Mouse (Mus musculus) layer of hippocampus, adult 8-10 months (tissue): ENCODE results near the gene Stk39. TPM values are rescaled to one million over a fixed set of nuclear protein-coding genes. Genes with fewer than 3 reads are reported as not detected.

Experiments used
- DNase-seq, 2 experiments: peaks; one replicate each; pipeline ENCODE4 v3.0.0; 2022; ENCODE audit warnings: low spot score in 2 of 2
- total RNA-seq, 4 experiments: library from RNA; stranded (reverse); gene quantifications; 2 replicates each; pipeline ENCODE4 v1.2.4; 2022

The Stk39 gene
- total RNA-seq, 4 experiments from 2014 or later: 66.7 to 76.9 (median 76.1) TPM

DNA sequence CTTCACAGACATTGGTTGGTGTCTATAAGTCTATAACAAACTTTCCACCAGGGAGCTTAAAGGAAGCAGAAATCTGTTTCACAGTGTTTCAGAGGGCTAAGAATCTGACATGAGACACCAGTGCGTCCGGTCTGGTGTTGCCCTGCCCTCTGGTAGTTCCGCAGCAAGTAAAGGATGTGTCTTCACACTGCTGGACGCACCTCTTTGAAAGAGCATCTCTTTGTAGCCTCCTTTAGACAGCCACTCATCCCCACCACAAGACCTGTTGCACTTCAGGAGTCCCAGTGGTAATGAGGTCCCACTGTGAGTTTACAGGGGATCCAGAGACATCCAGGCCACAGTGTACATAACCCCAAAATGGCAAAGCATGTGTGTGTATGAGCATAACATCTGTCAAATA is 88.1 kb downstream of the Stk39 start:
- no peak for DNase-seq

DNA sequence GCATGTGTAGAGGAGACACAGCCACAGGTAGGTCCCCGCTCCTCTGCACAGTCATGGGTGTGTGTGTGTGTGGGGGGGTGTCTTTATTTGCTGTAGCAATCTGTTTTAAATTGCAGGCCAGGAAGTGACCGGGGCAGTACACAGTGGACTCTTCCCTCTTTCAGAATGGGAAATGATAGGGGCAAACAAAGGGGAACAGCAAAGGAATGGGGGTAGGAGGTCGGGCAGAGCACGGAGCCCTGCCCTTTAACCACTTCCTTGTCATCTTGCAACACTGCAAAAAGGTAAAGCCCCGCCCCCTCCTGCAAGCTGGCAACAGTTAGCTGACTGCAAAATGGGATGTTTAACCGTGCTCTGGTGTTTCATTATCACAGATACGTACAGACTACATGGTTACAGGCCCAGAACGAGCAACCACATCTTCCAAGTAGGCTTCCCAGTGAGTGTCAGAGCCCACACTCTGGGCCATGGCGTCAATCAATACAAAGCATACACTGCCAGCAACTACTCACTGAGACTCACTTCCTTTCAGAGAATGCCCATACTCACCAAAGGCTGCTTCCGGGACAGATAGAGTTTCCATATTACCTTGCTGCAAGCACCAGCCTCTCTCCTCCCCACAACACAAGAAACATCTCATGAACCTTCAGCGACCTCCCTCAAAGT is 89.5 kb downstream of the Stk39 start:
- no peak for DNase-seq

DNA sequence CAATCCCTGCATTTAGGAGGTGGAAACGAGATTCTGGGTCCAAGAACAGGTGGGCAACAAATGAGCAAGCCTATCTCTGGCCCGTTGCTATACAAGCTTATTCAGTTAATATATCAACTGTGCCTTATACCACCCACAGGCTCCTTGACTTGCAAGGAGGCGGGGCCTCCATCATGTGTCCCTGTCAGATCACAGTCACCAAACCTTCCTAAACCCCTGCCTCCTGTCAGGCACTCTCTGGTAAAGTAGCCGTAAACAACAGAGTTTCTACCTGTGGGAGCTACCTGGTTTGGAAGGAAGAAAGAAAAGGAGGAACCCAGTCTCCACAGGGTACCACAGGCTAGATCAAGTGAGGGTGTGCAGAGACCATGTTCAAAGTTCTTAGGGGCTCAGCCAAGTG is 90.2 kb downstream of the Stk39 start:
- no peak for DNase-seq

DNA sequence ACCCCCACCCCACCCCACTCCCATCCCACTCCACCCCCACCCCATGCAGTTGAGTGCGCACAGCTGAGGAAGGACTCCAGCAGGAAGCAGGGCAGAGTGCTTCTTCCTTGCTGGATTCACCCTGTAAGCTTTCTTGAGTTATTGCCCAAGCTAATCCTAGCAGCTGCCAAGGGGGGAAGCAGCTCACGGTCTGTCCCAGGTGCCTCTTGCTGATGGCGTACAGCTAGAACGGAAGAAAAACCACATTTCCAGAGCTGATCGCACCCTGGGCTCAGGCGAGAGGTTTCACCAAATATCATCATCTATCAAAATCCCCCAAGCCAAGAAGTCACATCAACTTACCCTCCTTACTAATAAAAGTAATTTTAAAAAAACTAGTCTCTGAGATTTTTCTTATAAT is 90.9 kb downstream of the Stk39 start:
- DNase-seq: no peak

DNA sequence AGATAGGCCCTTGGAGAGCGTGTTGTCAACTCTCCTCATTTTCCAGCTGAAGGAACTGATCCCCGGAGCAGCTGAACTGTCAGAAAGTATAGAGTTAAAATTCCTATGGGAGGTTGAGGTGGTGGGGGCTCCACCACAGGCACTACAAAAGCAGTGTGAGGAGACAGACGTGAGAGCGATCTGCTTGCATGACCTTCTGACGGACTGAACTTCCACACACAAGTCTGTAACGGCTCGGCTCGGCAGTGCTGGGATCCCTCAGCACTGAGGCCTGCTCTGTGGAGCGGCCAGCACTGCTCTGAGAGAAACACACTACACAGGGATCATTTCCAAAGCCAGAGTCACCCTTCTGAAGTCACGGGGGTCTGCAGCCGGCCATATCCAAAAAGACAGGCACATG is 92.4 kb downstream of the Stk39 start:
- DNase-seq: no peak

DNA sequence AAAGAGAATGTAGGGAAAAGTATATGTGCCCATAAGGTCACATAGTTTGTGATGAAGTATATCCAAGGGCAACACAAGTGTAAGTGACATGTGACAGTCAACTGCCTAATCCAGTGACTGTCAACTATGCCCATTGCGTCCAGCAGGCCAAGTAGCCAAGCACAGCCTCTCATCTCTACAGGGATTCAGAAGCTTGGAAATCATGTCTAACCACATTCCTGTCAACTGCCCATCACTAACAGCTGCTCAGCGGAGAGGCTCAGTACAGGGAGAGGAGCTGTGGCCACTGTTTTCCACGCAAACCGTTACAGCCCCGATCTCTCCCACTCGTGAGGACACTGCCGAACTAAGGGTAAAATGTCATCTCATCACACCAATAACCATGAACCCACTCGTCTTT is 93.7 kb downstream of the Stk39 start:
- no peak for DNase-seq

DNA sequence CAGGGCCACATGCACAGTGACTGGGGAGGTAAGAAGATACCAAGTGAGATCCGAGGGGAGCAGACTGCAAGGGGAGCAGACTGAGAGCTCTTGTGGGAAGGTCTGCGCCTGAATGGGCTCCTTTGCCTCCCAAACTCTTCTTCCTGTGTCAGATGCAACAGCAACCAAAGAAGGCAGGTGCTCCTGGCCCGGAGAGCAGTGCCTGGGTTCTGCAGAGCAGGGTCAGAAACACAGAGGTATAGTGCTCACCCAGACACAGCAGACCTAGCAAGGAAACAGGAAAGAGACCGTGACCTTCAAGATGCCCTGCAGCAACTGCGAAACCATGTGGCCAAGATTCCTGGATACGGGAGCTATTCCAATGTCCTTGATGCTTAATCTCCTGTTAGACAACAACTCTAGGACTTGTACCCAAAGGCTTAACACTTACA is 94.8 kb downstream of the Stk39 start:
- DNase-seq: no peak

DNA sequence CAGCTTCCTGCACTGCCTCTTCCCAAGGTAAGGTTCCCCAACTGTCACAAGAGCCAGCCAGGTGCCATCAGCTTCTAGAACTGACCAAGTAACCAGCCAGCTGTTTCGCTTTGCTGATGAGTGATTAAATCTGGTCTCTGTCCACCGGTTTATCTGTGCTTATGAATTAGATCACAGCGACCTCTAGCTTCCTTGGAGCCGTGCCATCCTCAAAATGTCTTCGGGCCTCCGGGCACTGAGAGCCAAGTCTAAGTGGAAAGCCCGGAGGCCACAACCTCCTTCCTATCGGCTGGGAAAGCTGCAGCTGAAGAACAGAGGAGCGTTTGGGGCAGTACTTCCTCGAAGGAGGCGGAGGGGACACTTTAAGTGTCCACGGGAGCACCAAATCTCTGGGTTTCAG is 95.4 kb downstream of the Stk39 start:
- DNase-seq: no peak

DNA sequence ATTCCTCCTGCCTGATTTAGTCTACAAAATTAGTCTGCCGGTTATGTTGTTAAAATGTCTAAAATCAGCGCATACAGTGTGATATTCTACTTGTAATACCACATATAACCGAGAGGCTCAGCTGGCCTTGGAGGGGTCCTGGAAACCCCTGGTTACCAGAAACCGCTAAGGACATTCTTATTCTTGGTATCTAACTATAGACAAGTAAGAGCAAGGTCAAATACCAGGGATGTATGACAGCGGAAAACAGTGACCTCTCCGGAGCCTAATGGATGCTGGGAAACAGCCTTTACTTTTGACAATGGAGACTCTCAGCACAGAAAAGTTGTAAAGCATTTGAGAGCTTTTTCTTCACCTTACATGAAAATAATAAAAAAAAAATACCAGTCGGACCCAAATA is 97.9 kb downstream of the Stk39 start:
- DNase-seq: no peak

DNA sequence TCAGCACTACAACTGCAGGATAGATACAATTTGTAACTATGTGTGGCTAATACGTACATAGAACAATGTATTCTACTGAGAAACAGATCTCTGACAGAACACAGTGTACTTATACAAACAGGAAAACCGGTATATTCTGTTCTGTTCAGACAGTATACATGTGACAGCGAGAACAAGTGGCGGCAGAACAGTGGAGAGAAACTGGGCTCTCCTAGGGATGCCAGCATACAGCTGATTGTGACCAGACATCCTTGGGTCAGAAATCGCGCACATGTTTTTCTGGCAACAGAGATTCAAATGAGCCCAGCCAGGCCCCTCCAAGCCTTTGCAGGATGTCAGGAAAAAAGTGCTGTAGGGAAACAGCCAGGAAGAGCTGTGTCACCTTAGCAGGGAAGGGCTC is 100.2 kb downstream of the Stk39 start:
- DNase-seq: no peak

DNA sequence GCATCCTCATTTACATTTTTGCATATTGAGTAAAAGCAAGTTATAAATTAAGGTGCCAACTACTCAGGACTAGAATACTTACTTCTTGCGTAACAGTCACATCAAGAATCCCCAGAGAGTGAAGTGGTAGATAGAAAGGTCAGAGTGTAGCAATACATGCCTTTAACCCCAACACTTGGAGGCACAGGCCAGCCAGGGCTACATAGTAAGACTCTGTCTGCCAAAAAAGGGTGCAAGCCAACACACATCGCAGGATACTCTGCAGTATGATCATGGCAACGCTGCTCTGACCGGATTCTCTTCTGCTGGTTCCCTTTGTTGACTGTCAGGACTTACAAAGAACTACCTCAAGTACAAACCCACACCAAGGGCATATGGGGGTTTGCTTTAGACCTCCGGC is 101.7 kb downstream of the Stk39 start:
- no peak for DNase-seq

DNA sequence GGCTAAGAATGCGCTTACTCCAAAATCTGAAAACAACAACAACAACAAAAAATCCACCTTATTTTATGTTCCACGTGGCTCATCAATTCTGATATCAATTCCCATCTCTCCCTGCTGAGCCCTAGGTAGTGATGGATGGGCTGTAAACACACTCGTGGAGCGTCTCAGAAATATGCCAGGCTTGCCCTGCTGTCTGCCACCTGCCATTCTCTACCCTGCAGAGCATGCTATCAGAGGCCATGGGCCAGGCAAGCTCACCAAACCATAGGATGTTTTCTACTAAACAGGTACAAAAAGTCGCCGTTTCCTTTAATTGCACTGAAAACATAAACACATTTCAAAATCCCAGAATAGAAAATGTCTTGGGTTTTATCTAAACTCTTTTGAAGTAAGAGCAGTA is 103.0 kb downstream of the Stk39 start:
- no peak for DNase-seq

DNA sequence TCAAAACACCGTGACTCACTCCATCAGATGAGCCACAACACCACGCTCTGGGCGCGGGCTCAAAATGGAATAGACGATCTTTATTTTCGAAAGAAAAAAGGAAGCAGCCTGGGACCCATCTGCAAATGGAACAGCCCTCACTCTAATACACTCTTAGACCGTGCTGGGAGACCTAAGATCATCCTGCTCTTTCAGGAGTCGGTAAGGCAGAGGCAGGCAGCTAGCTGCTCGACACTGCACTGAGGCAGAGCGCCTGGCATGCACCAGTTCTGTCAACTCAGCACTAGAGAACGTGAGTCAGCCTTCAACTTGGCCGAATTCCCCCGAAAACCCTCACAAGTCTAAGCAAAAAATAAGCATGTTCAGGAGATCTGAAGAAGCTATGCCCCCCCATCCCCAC is 104.1 kb downstream of the Stk39 start:
- DNase-seq: peak in 1 of 2 experiments; percentile 41

DNA sequence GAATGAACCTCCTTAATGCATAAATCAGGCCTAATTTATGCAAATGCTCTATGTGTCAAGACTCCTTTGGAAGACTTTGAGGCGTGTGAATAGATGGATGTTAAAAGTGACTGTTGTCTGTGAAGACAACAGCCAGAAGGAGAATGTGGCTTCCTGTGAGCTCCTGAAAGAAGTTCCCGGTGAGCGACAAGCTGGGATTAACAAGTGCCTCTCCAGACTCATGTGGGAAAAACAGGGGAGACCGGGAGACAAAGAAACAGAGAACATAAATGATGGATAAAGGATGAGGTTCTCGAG is 105.2 kb downstream of the Stk39 start:
- no peak for DNase-seq

DNA sequence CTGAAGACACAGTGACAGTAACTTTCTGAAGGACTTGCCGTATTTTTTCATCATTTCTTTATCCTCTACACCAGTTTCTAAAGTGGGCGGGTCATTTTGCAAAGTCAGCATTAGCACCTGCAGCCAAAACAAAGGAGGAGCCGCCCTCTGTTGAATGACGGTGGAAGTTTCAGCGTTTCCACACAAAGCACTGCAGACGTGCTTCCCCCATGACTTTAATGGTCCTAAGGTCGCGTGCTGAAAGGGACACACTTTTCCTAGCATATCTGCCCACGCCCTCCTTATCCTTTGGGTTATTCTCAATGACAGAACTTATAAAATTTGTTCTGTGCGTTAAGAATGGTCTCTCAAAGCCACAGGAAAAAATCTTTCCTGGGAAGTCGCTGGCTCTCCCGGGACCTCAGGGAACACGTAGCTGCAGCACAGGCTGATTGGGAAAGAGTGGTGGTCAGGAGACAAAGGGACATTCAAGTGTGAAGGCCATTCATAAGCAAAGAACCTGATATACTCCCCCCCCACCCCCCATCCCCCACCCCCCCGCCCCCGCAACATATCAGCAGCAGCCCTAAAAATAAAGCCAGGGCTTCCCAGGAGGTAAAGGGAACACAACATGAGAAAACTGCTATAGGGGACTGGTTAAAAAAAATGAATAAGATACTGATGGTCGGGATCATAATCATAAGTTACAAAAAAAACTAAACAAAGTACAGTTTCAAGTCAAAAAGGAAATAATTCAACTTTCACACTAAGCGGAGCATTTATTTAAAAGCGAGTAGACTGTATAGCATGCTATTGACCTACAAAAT is 105.8 kb downstream of the Stk39 start:
- DNase-seq: no peak

DNA sequence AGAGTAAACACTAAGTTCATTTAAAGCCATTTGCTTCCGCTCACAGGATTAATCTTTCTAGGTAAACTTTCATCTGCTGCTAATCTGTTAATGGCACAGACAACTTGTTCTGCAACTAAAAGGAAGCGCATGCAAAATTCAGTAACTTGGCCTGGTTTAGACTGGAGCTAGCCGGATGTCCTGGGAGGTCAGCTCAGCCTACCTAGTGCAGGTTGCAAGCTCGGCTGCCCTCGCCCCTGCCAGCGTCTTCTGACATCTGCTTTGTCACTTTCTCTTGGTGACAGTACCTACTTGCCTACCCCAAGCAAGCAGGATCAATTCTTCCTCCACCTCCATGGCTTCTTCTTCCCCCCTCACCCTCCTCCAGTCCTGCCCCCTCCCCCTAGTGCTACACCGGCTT is 106.6 kb downstream of the Stk39 start:
- no peak for DNase-seq

DNA sequence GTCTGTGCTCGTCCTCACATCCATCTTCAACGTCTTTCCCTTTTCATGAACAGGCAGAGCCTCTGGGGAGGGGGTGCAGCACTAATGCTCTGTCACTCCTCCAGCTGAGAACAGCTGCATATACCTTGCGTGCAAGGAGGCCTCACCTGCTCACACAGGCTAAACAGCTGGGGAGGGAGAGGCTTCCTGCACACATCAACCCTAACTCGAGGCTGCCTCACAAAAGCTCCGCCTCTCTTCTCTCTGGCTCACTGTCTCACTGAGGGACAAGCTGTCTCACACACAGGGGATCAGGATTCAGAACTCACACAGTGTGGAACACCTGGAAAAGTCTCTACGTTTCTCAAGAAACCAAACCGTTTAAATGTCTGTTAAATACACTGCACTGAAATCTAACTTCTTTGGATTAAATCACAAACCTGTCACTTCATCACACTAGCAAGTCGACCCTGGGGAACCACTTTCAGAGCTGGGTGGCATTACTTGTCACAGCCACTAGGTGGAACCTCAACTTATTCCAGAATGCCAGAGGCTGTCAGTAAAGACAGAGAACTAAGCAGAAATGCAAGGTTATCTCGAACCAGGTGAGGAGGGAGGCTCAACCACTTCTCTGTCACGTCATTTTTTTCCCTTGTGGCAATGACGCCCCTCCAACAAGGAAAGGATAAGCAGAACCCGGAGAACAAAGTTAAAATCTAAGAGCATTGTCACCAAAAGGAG is 107.7 kb downstream of the Stk39 start:
- DNase-seq: peak in 1 of 2 experiments; percentile 55

DNA sequence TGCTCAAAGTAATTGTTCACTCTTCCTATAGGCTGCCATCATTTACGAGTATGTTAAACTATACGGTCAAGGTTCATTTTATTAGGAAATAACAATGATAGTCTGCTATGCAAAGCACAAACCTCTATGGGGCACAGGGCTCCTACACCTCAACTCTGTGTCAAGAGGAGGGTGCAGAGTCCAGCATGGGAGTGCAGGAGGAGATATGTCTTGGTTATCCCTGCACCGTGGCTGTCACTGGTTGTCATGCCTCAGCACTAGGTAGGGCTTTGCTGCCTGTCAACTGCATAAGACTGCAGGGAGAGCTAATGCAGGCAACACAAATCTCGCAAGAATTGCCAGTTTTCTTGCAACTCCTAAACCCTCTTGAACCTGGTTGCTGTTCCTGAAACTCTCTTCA is 108.9 kb downstream of the Stk39 start:
- DNase-seq: no peak

DNA sequence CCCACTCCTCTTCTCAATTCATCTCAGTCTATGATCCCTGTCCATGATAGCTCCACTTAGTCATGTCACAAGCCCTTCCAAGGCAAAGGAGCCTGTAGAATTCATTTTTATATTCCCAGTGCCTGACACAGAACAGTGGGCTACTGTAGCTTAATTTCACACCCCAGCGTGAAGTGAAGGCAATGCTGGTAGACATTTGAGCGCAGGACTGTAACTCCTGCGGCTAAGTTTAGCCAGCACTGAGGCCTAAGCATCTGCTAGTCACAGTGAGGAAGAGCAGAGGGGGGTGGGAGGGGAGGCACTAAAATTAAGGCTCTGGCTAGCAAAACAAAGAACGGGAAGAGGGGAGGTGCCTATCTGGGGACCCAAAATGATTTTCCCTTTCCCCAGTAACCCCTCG is 110.4 kb downstream of the Stk39 start:
- no peak for DNase-seq

DNA sequence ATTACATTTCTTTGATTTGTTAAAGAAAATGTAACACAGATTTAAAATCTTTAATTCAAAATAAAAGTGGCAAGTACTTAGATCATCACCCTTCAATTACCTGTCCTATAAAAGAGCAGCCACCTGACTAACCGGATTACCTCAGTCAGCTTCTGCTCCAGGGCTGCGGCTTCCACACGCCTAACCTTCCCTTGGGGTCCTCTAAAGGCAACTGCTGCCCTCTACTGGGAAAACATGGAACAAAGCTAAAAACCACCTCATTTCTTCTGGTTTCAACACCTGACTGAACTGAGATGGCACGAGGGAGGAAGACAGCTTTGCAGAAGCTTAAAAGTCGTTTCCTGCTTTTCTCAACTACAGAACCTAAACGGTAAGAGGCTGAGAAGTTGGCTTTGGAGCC is 121.4 kb downstream of the Stk39 start:
- peak; percentile 55 to 72 for DNase-seq

DNA sequence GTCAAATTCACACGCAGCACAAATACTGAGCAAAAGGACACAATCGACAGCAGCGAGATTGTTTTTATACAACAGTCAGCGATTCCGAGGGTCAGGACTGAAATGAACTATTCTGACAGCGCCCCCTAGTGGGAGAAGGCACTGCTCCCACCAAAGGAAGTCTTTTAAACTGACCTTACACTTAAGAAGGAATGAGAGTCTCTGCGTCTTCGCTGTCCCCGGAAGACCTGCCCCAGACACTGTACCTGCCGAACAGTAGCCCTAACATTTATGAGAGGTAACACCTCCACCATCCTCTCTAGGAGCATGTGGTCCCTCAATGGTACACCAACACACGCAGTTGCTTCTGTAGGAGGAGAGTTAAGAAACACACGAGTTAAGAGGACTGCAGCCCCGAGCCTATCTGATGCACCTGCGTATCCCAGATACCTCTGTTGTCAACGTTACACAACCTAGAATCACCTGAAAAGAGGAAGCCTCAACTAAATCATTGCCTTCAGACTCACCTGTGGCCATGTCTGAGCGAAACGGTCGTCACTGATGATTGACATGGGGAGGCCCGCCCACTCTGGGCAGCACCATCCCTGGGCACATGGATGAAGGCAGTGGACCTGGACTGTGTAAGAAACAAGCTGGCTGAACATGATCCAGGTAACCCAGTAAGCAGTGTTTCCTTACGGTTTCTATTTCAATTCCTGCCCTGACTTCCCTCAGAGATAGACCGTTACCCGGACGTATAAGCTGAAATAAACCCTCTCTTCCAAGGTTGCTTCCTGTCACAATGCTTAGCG is 122.3 kb downstream of the Stk39 start:
- peak; percentile 66 to 88 for DNase-seq

DNA sequence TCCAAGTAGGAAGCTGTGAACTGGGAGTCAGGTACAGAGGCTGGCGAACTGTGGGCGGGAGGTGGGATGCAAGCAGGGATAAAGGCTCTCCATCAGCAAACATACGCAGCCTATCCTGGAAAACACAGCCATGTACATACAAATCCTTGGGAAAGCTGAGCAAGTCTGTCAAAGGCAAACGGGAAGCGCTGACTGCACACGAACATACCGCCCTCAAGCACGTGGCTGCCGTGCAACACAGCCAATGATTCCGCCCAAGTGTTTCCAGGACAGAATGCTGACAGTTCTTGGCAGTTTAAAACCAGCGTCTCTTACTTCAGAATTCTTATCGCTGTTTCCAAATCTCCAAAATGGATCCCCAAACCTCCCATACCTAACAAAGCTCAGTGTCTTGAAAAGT is 123.1 kb downstream of the Stk39 start:
- DNase-seq: peak; percentile 48 to 52
